Mouse (Mus musculus) effector memory CD4-positive, alpha-beta T cell, adult 5 months (primary cell): ENCODE data around the gene P3h4. TPM values are rescaled to one million over a fixed set of nuclear protein-coding genes. Genes with fewer than 3 reads are reported as not detected.

Experiments used
- polyA plus RNA-seq: library from polyadenylated mRNA; unstranded; fragments of 100-300 nt; shearing (Covaris generic); gene quantifications from one replicate; pipeline ENCODE4 v1.2.1, GENCODE M21; 2017

The P3h4 gene
- polyA plus RNA-seq = not detected

DNA sequence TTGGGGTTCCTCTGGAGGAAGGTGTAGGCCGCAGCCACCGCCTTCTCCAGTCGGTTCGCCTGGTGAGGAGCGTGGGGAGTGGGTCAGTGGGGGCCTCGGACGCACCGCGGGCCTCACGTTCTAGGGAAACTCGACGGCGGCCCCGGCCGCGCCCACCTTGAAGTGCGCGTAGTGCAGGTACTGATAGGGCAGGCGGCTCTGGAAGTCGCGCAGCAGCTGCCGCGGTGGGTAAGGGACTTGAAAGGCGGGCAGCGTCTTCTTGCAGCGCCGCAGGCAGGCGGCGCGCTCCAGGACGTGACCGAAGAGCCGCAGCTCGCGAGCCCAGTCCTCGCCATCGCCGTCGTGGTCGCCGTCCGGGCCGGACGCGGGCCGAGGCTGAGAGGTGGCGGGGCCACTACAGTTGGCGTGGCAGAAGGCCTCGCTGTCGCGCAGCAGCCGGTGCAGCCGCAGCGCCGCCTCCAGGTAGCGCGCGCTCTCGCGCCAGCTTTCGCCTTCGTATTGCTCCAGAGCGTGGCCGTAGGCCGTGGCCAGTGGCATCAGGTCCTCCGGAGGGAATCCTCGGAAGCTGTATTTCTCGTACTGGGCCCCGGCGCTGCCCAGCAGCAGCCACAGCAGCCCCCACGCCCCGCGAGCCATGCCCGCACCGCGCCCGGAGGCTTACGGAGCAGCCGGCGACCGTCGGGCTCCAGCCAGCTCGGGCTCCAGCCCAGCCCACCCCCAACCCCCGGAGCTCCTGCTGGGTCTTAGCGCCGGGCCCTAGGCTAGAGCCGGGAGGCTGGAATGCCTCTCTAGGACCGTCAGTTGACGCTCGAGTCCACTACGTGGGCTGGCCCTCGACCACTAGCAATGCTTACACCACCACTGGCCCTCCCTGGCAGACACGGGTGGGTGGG, at the start of gene P3h4:
P3h4 (minus strand) TSS at position 816 of the 893 bp plus-strand sequence.

DNA sequence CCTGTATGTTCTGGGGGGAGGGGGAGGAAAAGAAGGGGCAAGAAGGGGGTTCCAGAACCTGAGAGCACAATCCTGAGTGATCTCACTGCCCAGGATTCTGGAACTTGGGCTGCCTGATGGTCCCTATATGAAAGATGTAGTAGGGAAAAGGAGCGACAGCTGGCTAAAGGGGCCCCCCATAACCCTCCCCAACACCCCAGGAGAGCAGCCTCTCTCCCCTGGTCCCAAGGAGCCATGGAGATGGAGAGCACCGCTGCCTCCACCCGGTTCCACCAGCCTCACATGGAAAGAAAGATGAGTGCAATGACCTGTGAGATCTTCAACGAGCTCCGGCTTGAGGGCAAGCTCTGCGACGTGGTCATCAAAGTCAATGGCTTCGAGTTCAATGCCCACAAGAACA, 27.2 kb upstream of the P3h4 start, which contains the start of the genes Nt5c3b and Klhl10:
Nt5c3b (minus strand) TSS at position 12 of the 400 bp plus-strand sequence.
Klhl10 (plus strand) TSS at position 121 of the 400 bp plus-strand sequence.

DNA sequence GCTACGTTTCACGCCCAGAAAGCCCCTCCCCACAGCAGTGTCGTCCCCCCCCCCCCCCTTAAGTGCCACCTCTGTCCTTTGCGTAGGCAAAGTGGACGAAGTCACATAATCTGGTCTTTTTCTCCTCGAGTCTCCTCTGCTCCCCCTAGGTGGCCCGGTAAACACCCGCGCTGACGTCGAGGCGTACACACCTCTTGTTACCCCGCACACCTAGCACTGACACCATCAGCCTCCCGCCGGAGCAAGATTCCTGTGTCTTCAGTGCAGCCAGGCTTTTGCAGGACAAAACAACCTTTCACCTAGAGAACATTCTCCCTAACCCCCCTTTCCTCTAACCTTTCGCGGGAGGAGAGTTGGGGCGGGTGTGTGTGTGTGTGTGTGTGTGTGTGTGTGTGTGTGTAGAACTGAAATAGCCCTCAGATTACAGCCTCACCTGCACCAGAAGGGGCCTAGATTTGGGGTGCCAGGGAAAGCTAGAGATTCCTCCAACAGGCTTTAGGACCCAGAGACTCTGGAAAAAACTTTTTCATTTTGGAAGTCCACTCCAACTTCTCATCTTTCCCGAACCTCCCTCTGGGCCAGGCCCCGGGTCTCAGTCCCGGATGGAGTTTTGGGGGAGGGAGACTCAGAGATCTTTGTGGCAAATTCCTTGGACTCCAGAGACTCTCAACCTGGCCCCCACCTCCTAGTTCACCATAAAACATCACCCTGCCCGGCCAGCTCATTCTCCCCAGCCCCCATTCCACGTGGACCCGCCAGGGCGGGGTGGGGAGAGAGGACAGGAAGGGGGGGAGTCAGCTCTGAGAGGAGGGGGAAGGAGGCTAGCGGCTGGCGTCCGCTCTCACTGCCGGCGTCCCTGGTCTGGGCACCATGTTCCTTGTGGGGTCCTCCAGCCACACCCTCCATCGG, 532 bp upstream of the P3h4 start, which contains the start of gene Fkbp10:
Fkbp10 (plus strand) TSS at position 784 of the 909 bp plus-strand sequence.

DNA sequence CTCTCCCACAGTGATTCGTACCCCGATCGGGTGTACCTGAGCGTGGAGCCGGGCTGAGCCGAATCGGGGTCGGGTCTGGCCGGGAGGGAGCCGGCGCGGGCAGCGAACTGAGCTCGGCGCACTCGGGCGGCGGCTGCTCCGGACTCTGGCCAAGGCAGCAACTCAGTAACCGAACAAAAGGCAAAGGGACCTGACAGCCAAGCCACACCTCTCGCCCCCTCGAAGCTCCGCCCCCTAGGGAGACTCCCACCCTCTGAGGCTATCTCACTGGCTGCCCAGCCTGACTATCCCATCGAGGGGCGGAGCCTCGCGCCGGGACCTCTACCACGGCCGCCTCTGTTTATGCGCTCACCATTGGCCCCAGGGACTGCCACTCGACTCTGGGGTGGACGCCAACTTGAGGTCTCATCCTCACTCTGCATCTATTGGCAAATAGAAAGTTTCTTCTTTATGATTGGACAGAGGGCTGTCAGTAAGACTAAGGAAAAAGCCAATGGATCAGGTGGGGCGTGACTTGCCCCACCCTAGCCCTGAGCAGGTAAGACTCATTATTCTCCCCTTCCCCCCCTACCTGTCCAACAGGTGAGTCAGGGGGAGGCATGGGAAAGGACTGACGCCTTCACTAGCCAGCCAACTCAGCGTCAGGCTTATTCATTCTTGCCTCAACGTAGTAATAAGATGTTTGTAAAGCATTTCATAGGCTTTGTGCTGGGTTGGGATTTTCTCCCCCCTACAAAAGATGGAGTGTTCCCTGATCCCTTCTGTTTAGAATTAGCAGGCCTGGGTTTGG, 16.8 kb downstream of the P3h4 start, which contains the start of gene Jup:
Jup (minus strand) TSS at position 164 of the 790 bp plus-strand sequence.

Other genes with a start within 250 kb of the P3h4 start
- not detected for gene Krt9, start 221.6 kb downstream of the P3h4 start, polyA plus RNA-seq
- not detected for gene Krt14, start 207.3 kb downstream of the P3h4 start, polyA plus RNA-seq
- not detected for gene Krt16, start 165.9 kb downstream of the P3h4 start, polyA plus RNA-seq
- 0.24 TPM for gene Krt17, start 153.8 kb downstream of the P3h4 start, polyA plus RNA-seq
- gene Krt42, start 145.0 kb downstream of the P3h4 start, polyA plus RNA-seq = not detected
- 5,204 TPM for gene Eif1, start 95.0 kb downstream of the P3h4 start, polyA plus RNA-seq
- gene Gast, start 80.4 kb downstream of the P3h4 start, polyA plus RNA-seq = not detected
- 1.3 TPM for gene Hap1, start 58.7 kb downstream of the P3h4 start, polyA plus RNA-seq
- 0.87 TPM for gene Jup, start 17.1 kb downstream of the P3h4 start, polyA plus RNA-seq
- not detected for gene Fkbp10, start 861 bp upstream of the P3h4 start, polyA plus RNA-seq
- 86.3 TPM for gene Nt5c3b, start 27.0 kb upstream of the P3h4 start, polyA plus RNA-seq
- gene Klhl10, start 27.1 kb upstream of the P3h4 start, polyA plus RNA-seq = 0.42 TPM
- gene Klhl11, start 57.9 kb upstream of the P3h4 start, polyA plus RNA-seq = 6.8 TPM
- gene Acly, start 113.2 kb upstream of the P3h4 start, polyA plus RNA-seq = 187 TPM
- 0.14 TPM for gene Ttc25, start 130.8 kb upstream of the P3h4 start, polyA plus RNA-seq
- gene Cnp, start 160.1 kb upstream of the P3h4 start, polyA plus RNA-seq = 118 TPM
- gene Nkiras2, start 204.4 kb upstream of the P3h4 start, polyA plus RNA-seq = 13.1 TPM
- 444 TPM for gene Dnajc7, start 205.3 kb upstream of the P3h4 start, polyA plus RNA-seq